ENCODE assay signal across 19 mouse cellular contexts in genomic region chr5:121123399-121123798, GRCm38 (mm10).
DNase-seq lines count a peak whose midpoint lies in the region; ATAC-seq and TF ChIP-seq lines count a peak whose summit lies in the region.
"Had no signal": no experiment of that assay in that cellular context is flagged by ENCODE, and none has a peak within 500 bp of the region (broad histone marks: within the 10 kb centered on the region; RNA-seq: fewer than 3 reads in every experiment).

No protein-coding gene starts in this region.

- TF ChIP-seq POLR2A in bone marrow, adult 2 months (IDR thresholded peaks at IDR 0.05; ENCODE audit: borderline replicate concordance, control insufficient read depth, low read depth, low read length) = no peak

- peak overlapping the region; percentile 66 for H3K27ac ChIP-seq in forebrain, embryonic 15.5 days (replicated peaks)
- no peak overlapping the region for H3K27ac ChIP-seq in forebrain, embryonic 10.5 days
- H3K27ac ChIP-seq in liver, embryonic 13.5 days = 0 out of 2 replicates have a peak overlapping the region, but pooled peaks have one; percentile 4
- no peak overlapping the region for H3K27ac ChIP-seq in liver, embryonic 11.5 days (ENCODE audit: low read depth, low read length)
- peak overlapping the region; percentile 52 for H3K27ac ChIP-seq in bone marrow, adult 2 months (ENCODE audit: control insufficient read depth, insufficient read depth, low read depth, low read length, poor library complexity)
- peak overlapping the region; percentile 55 for H3K27ac ChIP-seq in liver, embryonic 16.5 days (ENCODE audit: low read length)
- H3K27ac ChIP-seq: embryonic facial prominence, embryonic 15.5 days; hindbrain, embryonic 15.5 days; kidney, embryonic 15.5 days; limb, embryonic 13.5 days; neural tube, embryonic 12.5 days had no signal

- H3K27me3 ChIP-seq in forebrain, embryonic 15.5 days = no peaks in the 10 kb centered on the region
- H3K27me3 ChIP-seq in forebrain, embryonic 10.5 days (ENCODE audit: poor library complexity, severe bottlenecking) = no peaks in the 10 kb centered on the region
- H3K27me3 ChIP-seq in liver, embryonic 13.5 days = no peaks in the 10 kb centered on the region
- H3K27me3 ChIP-seq in liver, embryonic 11.5 days (replicated peaks; ENCODE audit: control insufficient read depth, insufficient read depth, low read length) = no peaks in the 10 kb centered on the region
- no peaks in the 10 kb centered on the region for H3K27me3 ChIP-seq in liver, embryonic 16.5 days (ENCODE audit: control insufficient read depth, insufficient read depth, low read depth, low read length)
- H3K27me3 ChIP-seq: embryonic facial prominence, embryonic 15.5 days; hindbrain, embryonic 15.5 days; kidney, embryonic 15.5 days; limb, embryonic 13.5 days; neural tube, embryonic 12.5 days had no signal

- no peak for TF ChIP-seq CTCF in bone marrow, adult 2 months (IDR thresholded peaks at IDR 0.05; ENCODE audit: control insufficient read depth, insufficient read depth, low read length)

- no peak overlapping the region for H3K9ac ChIP-seq in forebrain, embryonic 15.5 days (replicated peaks)
- H3K9ac ChIP-seq in liver, embryonic 13.5 days = no peak overlapping the region
- no peak overlapping the region for H3K9ac ChIP-seq in liver, embryonic 11.5 days (ENCODE audit: low read depth, low read length)
- no peak overlapping the region for H3K9ac ChIP-seq in liver, embryonic 16.5 days (ENCODE audit: low read depth, low read length)
- H3K9ac ChIP-seq: embryonic facial prominence, embryonic 15.5 days; hindbrain, embryonic 15.5 days; kidney, embryonic 15.5 days; limb, embryonic 13.5 days; lung, embryonic 14.5 days; neural tube, embryonic 12.5 days had no signal

- H3K4me3 ChIP-seq in forebrain, embryonic 15.5 days = no peak overlapping the region
- H3K4me3 ChIP-seq in forebrain, embryonic 10.5 days = no peak overlapping the region
- H3K4me3 ChIP-seq in liver, embryonic 13.5 days (replicated peaks) = no peak overlapping the region
- H3K4me3 ChIP-seq in liver, embryonic 11.5 days (ENCODE audit: low read depth, low read length) = no peak overlapping the region
- no peak overlapping the region for H3K4me3 ChIP-seq in bone marrow, adult 2 months (replicated peaks; ENCODE audit: control insufficient read depth, low read depth, low read length)
- H3K4me3 ChIP-seq in liver, embryonic 16.5 days (ENCODE audit: low read depth, low read length) = no peak overlapping the region
- H3K4me3 ChIP-seq: embryonic facial prominence, embryonic 15.5 days; hindbrain, embryonic 15.5 days; kidney, embryonic 15.5 days; limb, embryonic 13.5 days; neural tube, embryonic 12.5 days had no signal

- peaks cover 34% of the 10 kb centered on the region for H3K4me1 ChIP-seq in forebrain, embryonic 15.5 days
- H3K4me1 ChIP-seq in forebrain, embryonic 10.5 days = peaks cover 5% of the 10 kb centered on the region
- H3K4me1 ChIP-seq in liver, embryonic 13.5 days (replicated peaks) = no peaks in the 10 kb centered on the region; the same call in 1 of the 2 replicates
- no peaks in the 10 kb centered on the region for H3K4me1 ChIP-seq in liver, embryonic 11.5 days (replicated peaks; ENCODE audit: control insufficient read depth, insufficient read depth, low read length)
- peaks cover 3% of the 10 kb centered on the region for H3K4me1 ChIP-seq in bone marrow, adult 2 months (ENCODE audit: control insufficient read depth, insufficient read depth, low read length)
- H3K4me1 ChIP-seq in liver, embryonic 16.5 days (ENCODE audit: control insufficient read depth, low read depth, low read length) = no peaks in the 10 kb centered on the region
- H3K4me1 ChIP-seq: embryonic facial prominence, embryonic 15.5 days had no signal

- intact Hi-C loops in left cerebral cortex, postnatal 4 days (cut with DNase I) = loop anchor here (10.0 kb wide), 1 partner anchor 119 kb away; no protein-coding TSS in a partner anchor

- no peaks in the 10 kb centered on the region for H3K36me3 ChIP-seq in forebrain, embryonic 15.5 days
- no peaks in the 10 kb centered on the region for H3K36me3 ChIP-seq in forebrain, embryonic 10.5 days (replicated peaks)
- H3K36me3 ChIP-seq in liver, embryonic 13.5 days = no peaks in the 10 kb centered on the region
- no peaks in the 10 kb centered on the region for H3K36me3 ChIP-seq in liver, embryonic 11.5 days (ENCODE audit: control insufficient read depth, insufficient read depth, low read length)
- no peaks in the 10 kb centered on the region for H3K36me3 ChIP-seq in liver, embryonic 16.5 days (ENCODE audit: control insufficient read depth, insufficient read depth)
- H3K36me3 ChIP-seq: hindbrain, embryonic 15.5 days; kidney, embryonic 15.5 days; limb, embryonic 13.5 days; neural tube, embryonic 12.5 days had no signal

- no peak for ATAC-seq in forebrain, embryonic 15.5 days (replicated peaks)
- no peak for ATAC-seq in liver, embryonic 13.5 days (ENCODE audit: low read depth)
- no peak for ATAC-seq in liver, embryonic 11.5 days (replicated peaks; ENCODE audit: low FRiP score)
- no peak for ATAC-seq in liver, embryonic 16.5 days (ENCODE audit: low read depth)
- ATAC-seq: intestine, postnatal 0 days had no signal

- 40% methylated on average over 5 of the region's 5 CpGs for WGBS in forebrain, embryonic 15.5 days
- 93% methylated on average over 5 of the region's 5 CpGs for WGBS in forebrain, embryonic 10.5 days
- 70% methylated on average over 5 of the region's 5 CpGs for WGBS in liver, embryonic 13.5 days (ENCODE audit: insufficient replicate concordance)
- 85% methylated on average over 5 of the region's 5 CpGs for WGBS in liver, embryonic 11.5 days
- 34% methylated on average over 5 of the region's 5 CpGs for WGBS in bone marrow, adult 2 months
- 67% methylated on average over 5 of the region's 5 CpGs for WGBS in liver, embryonic 16.5 days (ENCODE audit: insufficient replicate concordance)

- H3K9me3 ChIP-seq in forebrain, embryonic 15.5 days = no peaks in the 10 kb centered on the region
- no peaks in the 10 kb centered on the region for H3K9me3 ChIP-seq in forebrain, embryonic 10.5 days
- H3K9me3 ChIP-seq in liver, embryonic 13.5 days (replicated peaks) = no peaks in the 10 kb centered on the region
- H3K9me3 ChIP-seq in liver, embryonic 11.5 days (ENCODE audit: control insufficient read depth, low read length) = no peaks in the 10 kb centered on the region
- H3K9me3 ChIP-seq in liver, embryonic 16.5 days (replicated peaks; ENCODE audit: control insufficient read depth, low read length) = no peaks in the 10 kb centered on the region
- H3K9me3 ChIP-seq: embryonic facial prominence, embryonic 15.5 days; hindbrain, embryonic 15.5 days; kidney, embryonic 15.5 days; limb, embryonic 13.5 days; neural tube, embryonic 12.5 days had no signal

- no peak for DNase-seq in forebrain, embryonic 10.5 days (ENCODE audit: extremely low spot score, low spot score)
- DNase-seq in liver, embryonic 13.5 days = no peak
- no peak for DNase-seq in liver, embryonic 11.5 days (ENCODE audit: low spot score)
- DNase-seq in left cerebral cortex, postnatal 4 days = no peak
- DNase-seq: cerebellum, adult 9-11 months; heart, postnatal 10 days; kidney, postnatal 4 days; lung, embryonic 14.5 days; thymus, postnatal 25 days had no signal

- no peak overlapping the region for H3K4me2 ChIP-seq in forebrain, embryonic 15.5 days (replicated peaks)
- H3K4me2 ChIP-seq in liver, embryonic 13.5 days = no peak overlapping the region
- H3K4me2 ChIP-seq in liver, embryonic 11.5 days = no peak overlapping the region
- H3K4me2 ChIP-seq in liver, embryonic 16.5 days (ENCODE audit: low read depth, low read length) = no peak overlapping the region
- H3K4me2 ChIP-seq: embryonic facial prominence, embryonic 15.5 days; heart, embryonic 11.5 days; hindbrain, embryonic 15.5 days; kidney, embryonic 15.5 days; limb, embryonic 13.5 days; lung, embryonic 14.5 days; neural tube, embryonic 12.5 days had no signal

Comparison
In these comparisons a context has a peak if more than half of its experiments do, and no peak if none do; other contexts are left out.
1. H3K27ac ChIP-seq: peak in forebrain, embryonic 15.5 days (single experiment), liver, embryonic 13.5 days (single experiment), bone marrow, adult 2 months (single experiment) and liver, embryonic 16.5 days (single experiment); none in forebrain, embryonic 10.5 days (single experiment) and liver, embryonic 11.5 days (single experiment).